Mouse (Mus musculus) liver, adult 2 months (tissue): ENCODE results near the gene Selenoh.

Experiments
- CTCF ChIP-seq: fragments of 200-500 bp; IDR thresholded peaks from 2 replicates; pipeline ENCODE4 v1.5.1; 2011; ENCODE audit warnings: low read depth, low read length, control low read depth
- POLR2A ChIP-seq: fragments of 200-500 bp; IDR thresholded peaks from 2 replicates; pipeline ENCODE4 v1.6.1; 2011; ENCODE audit warnings: low read length, control low read depth; ENCODE audit not compliant: insufficient read depth; ENCODE audit errors: extremely low read depth

- no peak for TF ChIP-seq CTCF
- no peak for TF ChIP-seq POLR2A
Measured at GRCm38 (mm10) chr2:84690050-84690449, 19.5 kb upstream of the Selenoh start.
